Mouse (Mus musculus): Measurements from ENCODE around the gene Sh2d1b2. TPM values are rescaled to one million over a fixed set of nuclear protein-coding genes. Genes with fewer than 3 reads are reported as not detected.

Gene Sh2d1b2
- polyA plus RNA-seq, 1 experiment: not detected

- no peak for DNase-seq (ENCODE audit: low read depth)
- TF ChIP-seq POLR2A (IDR thresholded peaks at IDR 0.05; ENCODE audit: borderline replicate concordance, extremely low read depth, insufficient read depth, insufficient read length, poor library complexity, severe bottlenecking): no peak
- no peak for TF ChIP-seq CTCF (IDR thresholded peaks at IDR 0.05; ENCODE audit: borderline replicate concordance, extremely low read depth, insufficient read depth, insufficient read length)
Measured at GRCm38 (mm10) chr1:170282415-170283129, 50.0 kb downstream of the Sh2d1b2 start.

GRCm38 (mm10) chr1:170292239-170292951 is 59.8 kb downstream of the Sh2d1b2 start:
- peak; percentile 93 for DNase-seq (ENCODE audit: low read depth)

GRCm38 (mm10) chr1:170293257-170293656 is 60.7 kb downstream of the Sh2d1b2 start:
- no peak for DNase-seq (ENCODE audit: low read depth)
- TF ChIP-seq POLR2A (IDR thresholded peaks at IDR 0.05; ENCODE audit: borderline replicate concordance, extremely low read depth, insufficient read depth, insufficient read length, poor library complexity, severe bottlenecking) (no peak), CTCF (IDR thresholded peaks at IDR 0.05; ENCODE audit: borderline replicate concordance, extremely low read depth, insufficient read depth, insufficient read length) (no peak)

More at GRCm38 (mm10) chr1:170292239-170292951, 59.8 kb downstream of the Sh2d1b2 start:
- TF ChIP-seq CTCF (IDR thresholded peaks at IDR 0.05; ENCODE audit: borderline replicate concordance, extremely low read depth, insufficient read depth, insufficient read length): peak; percentile 56
- no peak for TF ChIP-seq POLR2A (IDR thresholded peaks at IDR 0.05; ENCODE audit: borderline replicate concordance, extremely low read depth, insufficient read depth, insufficient read length, poor library complexity, severe bottlenecking)

- DNase-seq (ENCODE audit: low read depth): peak; percentile 17
- TF ChIP-seq POLR2A (IDR thresholded peaks at IDR 0.05; ENCODE audit: borderline replicate concordance, extremely low read depth, insufficient read depth, insufficient read length, poor library complexity, severe bottlenecking) (no peak), CTCF (IDR thresholded peaks at IDR 0.05; ENCODE audit: borderline replicate concordance, extremely low read depth, insufficient read depth, insufficient read length) (no peak)
Measured at GRCm38 (mm10) chr1:170294786-170295570, 62.4 kb downstream of the Sh2d1b2 start.

- no peak for TF ChIP-seq CTCF (IDR thresholded peaks at IDR 0.05; ENCODE audit: borderline replicate concordance, extremely low read depth, insufficient read depth, insufficient read length)
- no peak for TF ChIP-seq POLR2A (IDR thresholded peaks at IDR 0.05; ENCODE audit: borderline replicate concordance, extremely low read depth, insufficient read depth, insufficient read length, poor library complexity, severe bottlenecking)
- no peak for DNase-seq (ENCODE audit: low read depth)
Measured at GRCm38 (mm10) chr1:170299496-170299895, 66.9 kb downstream of the Sh2d1b2 start.

GRCm38 (mm10) chr1:170301686-170302085 is 69.1 kb downstream of the Sh2d1b2 start:
- TF ChIP-seq POLR2A (IDR thresholded peaks at IDR 0.05; ENCODE audit: borderline replicate concordance, extremely low read depth, insufficient read depth, insufficient read length, poor library complexity, severe bottlenecking): no peak
- no peak for TF ChIP-seq CTCF (IDR thresholded peaks at IDR 0.05; ENCODE audit: borderline replicate concordance, extremely low read depth, insufficient read depth, insufficient read length)

GRCm38 (mm10) chr1:170302456-170302855 is 69.9 kb downstream of the Sh2d1b2 start:
- TF ChIP-seq POLR2A (IDR thresholded peaks at IDR 0.05; ENCODE audit: borderline replicate concordance, extremely low read depth, insufficient read depth, insufficient read length, poor library complexity, severe bottlenecking) (no peak), CTCF (IDR thresholded peaks at IDR 0.05; ENCODE audit: borderline replicate concordance, extremely low read depth, insufficient read depth, insufficient read length) (no peak)

More at GRCm38 (mm10) chr1:170301686-170302085, 69.1 kb downstream of the Sh2d1b2 start:
- DNase-seq (ENCODE audit: low read depth): no peak

GRCm38 (mm10) chr1:170303103-170303502 is 70.6 kb downstream of the Sh2d1b2 start:
- no peak for TF ChIP-seq CTCF (IDR thresholded peaks at IDR 0.05; ENCODE audit: borderline replicate concordance, extremely low read depth, insufficient read depth, insufficient read length)
- no peak for DNase-seq (ENCODE audit: low read depth)

More at GRCm38 (mm10) chr1:170302456-170302855, 69.9 kb downstream of the Sh2d1b2 start:
- no peak for DNase-seq (ENCODE audit: low read depth)

Other genes with a start within 250 kb of the Sh2d1b2 start
- gene Ddr2, start 122.0 kb upstream of the Sh2d1b2 start, polyA plus RNA-seq (2012; rRNA removed): 5.0 and 8.2 TPM in 2 replicates
- gene Uap1, start 57.8 kb upstream of the Sh2d1b2 start, polyA plus RNA-seq (2012; rRNA removed): 31.2 and 34.0 TPM in 2 replicates
- gene Uhmk1, start 17.4 kb upstream of the Sh2d1b2 start, polyA plus RNA-seq (2012; rRNA removed): 21.8 and 26.2 TPM in 2 replicates
- gene Sh2d1b1, start 44.6 kb downstream of the Sh2d1b2 start, polyA plus RNA-seq (2012; rRNA removed): 0.10 TPM in 1 of 2 replicates, not detected in the other
- 6.5 and 7.7 TPM in 2 replicates for gene Gm7694, start 73.6 kb downstream of the Sh2d1b2 start, polyA plus RNA-seq (2012; rRNA removed)
- gene Spata46, start 76.1 kb downstream of the Sh2d1b2 start, polyA plus RNA-seq (2012; rRNA removed): not detected in 2 replicates